Mouse (Mus musculus) kidney, adult 2 months (tissue): ENCODE results near the gene Zc3h12c. TPM values are rescaled to one million over a fixed set of nuclear protein-coding genes. Genes with fewer than 3 reads are reported as not detected.

ENCODE experiments used
- DNase-seq: peaks from one replicate; pipeline ENCODE4 v3.0.0; 2021
- H3K27ac ChIP-seq: fragments of 200-500 bp; 2 replicates; pipeline ENCODE4 v1.5.1; 2012; ENCODE audit warnings: low read depth, low read length, control low read depth, inconsistent platforms; ENCODE audit not compliant: insufficient read depth
- H3K27me3 ChIP-seq: fragments of 200-500 bp; replicated peaks from 2 replicates; pipeline ENCODE4 v1.6.1; 2012; ENCODE audit warnings: mild to moderate bottlenecking, moderate library complexity, low read length, inconsistent platforms; ENCODE audit not compliant: control insufficient read depth, insufficient read depth
- H3K36me3 ChIP-seq: fragments of 200-500 bp; 2 replicates; pipeline ENCODE4 v1.6.1; 2012; ENCODE audit warnings: mild to moderate bottlenecking, moderate library complexity, low read length, inconsistent platforms; ENCODE audit not compliant: control insufficient read depth, insufficient read depth
- H3K4me1 ChIP-seq: fragments of 200-500 bp; 2 replicates; pipeline ENCODE4 v1.6.1; 2011; ENCODE audit warnings: low read length; ENCODE audit not compliant: control insufficient read depth, insufficient read depth
- H3K4me3 ChIP-seq: fragments of 200-500 bp; 2 replicates; pipeline ENCODE4 v1.5.1; 2011; ENCODE audit warnings: mild to moderate bottlenecking, low read depth, low read length, control low read depth; ENCODE audit not compliant: insufficient read depth
- CTCF ChIP-seq: fragments of 200-500 bp; conservative IDR thresholded peaks from 2 replicates; pipeline ENCODE4 v1.5.1; 2011; ENCODE audit warnings: low read depth, mild to moderate bottlenecking, control low read depth, low read length, moderate library complexity, mixed read lengths; ENCODE audit not compliant: insufficient read depth, insufficient read length
- POLR2A ChIP-seq: fragments of 200-500 bp; IDR thresholded peaks from one replicate; pipeline ENCODE4 v1.6.1; 2011; ENCODE audit warnings: low read depth, low read length, control low read depth
- WGBS: fragments of 180-500 bp; shearing (Covaris S2); methylation state at CpG from one replicate; pipeline ENCODE4 v1.1.7; 2018; 5-methylcytosine and 5-hydroxymethylcytosine counted together
- polyA plus RNA-seq: library from polyadenylated mRNA; depleted of rRNA; stranded (reverse); fragments of >200 nt; gene quantifications from 2 replicates; pipeline ENCODE4 v1.2.3, GENCODE M21; 2012; rRNA removed

The Zc3h12c gene
- polyA plus RNA-seq = 6.0 and 6.3 TPM in 2 replicates

GRCm38 (mm10) chr9:52167863-52168685 is at the start of gene Zc3h12c:
Gene Zc3h12c, minus strand, starts transcription at chr9:52168572.
- no peaks in the 10 kb centered on the region for H3K27me3 ChIP-seq
- peak within 1 kb of the TSS; percentile 87 for H3K27ac ChIP-seq
- H3K36me3 ChIP-seq = no peaks in the 10 kb centered on the region
- peaks cover 9% of the 10 kb centered on the region for H3K4me1 ChIP-seq
- peak within 1 kb of the TSS; percentile 94 for H3K4me3 ChIP-seq
- peak; percentile 79 for DNase-seq
- TF ChIP-seq CTCF = no peak
- TF ChIP-seq POLR2A = no peak
- under 1% methylated on average over 100 of the region's 100 CpGs for WGBS

- WGBS = 28% methylated on average over 4 of the region's 4 CpGs
- no peak overlapping the region for H3K4me3 ChIP-seq
- no peaks in the 10 kb centered on the region for H3K36me3 ChIP-seq
- H3K4me1 ChIP-seq = no peaks in the 10 kb centered on the region
- DNase-seq = peak; percentile 76
- TF ChIP-seq POLR2A (no peak), CTCF (no peak)
- no peak overlapping the region for H3K27ac ChIP-seq
- no peaks in the 10 kb centered on the region for H3K27me3 ChIP-seq
Measured at GRCm38 (mm10) chr9:52217636-52218035, 49.3 kb upstream of the Zc3h12c start.

- H3K27me3 ChIP-seq = no peaks in the 10 kb centered on the region
- H3K4me3 ChIP-seq = no peak overlapping the region
- WGBS = 85% methylated on average over 3 of the region's 3 CpGs
- no peaks in the 10 kb centered on the region for H3K36me3 ChIP-seq
- H3K27ac ChIP-seq = no peak overlapping the region
- no peak for TF ChIP-seq POLR2A
- TF ChIP-seq CTCF = no peak
- DNase-seq = no peak
- H3K4me1 ChIP-seq = no peaks in the 10 kb centered on the region
Measured at GRCm38 (mm10) chr9:52215291-52215690, 46.9 kb upstream of the Zc3h12c start.

- no peaks in the 10 kb centered on the region for H3K36me3 ChIP-seq
- no peaks in the 10 kb centered on the region for H3K27me3 ChIP-seq
- no peaks in the 10 kb centered on the region for H3K4me1 ChIP-seq
- H3K4me3 ChIP-seq = no peak overlapping the region
- TF ChIP-seq POLR2A = no peak
- TF ChIP-seq CTCF = no peak
- no peak overlapping the region for H3K27ac ChIP-seq
- no peak for DNase-seq
- whole genome bisulfite sequencing = 86% methylated on average over 6 of the region's 6 CpGs
Measured at GRCm38 (mm10) chr9:52212416-52212815, 44.0 kb upstream of the Zc3h12c start.

- no peaks in the 10 kb centered on the region for H3K36me3 ChIP-seq
- TF ChIP-seq POLR2A (no peak), CTCF (no peak)
- WGBS = 67% methylated on average over 3 of the region's 3 CpGs
- no peak overlapping the region for H3K4me3 ChIP-seq
- DNase-seq = no peak
- no peaks in the 10 kb centered on the region for H3K4me1 ChIP-seq
- H3K27me3 ChIP-seq = no peaks in the 10 kb centered on the region
- H3K27ac ChIP-seq = no peak overlapping the region
Measured at GRCm38 (mm10) chr9:52208510-52209030, 40.2 kb upstream of the Zc3h12c start.

GRCm38 (mm10) chr9:52203189-52203588 is 34.8 kb upstream of the Zc3h12c start:
- no peaks in the 10 kb centered on the region for H3K36me3 ChIP-seq
- 80% methylated on average over 4 of the region's 4 CpGs for WGBS
- TF ChIP-seq CTCF (no peak), POLR2A (no peak)
- H3K27ac ChIP-seq = no peak overlapping the region
- H3K27me3 ChIP-seq = no peaks in the 10 kb centered on the region
- no peak for DNase-seq
- no peaks in the 10 kb centered on the region for H3K4me1 ChIP-seq
- no peak overlapping the region for H3K4me3 ChIP-seq

- 69% methylated on average over 4 of the region's 4 CpGs for WGBS
- Histone ChIP-seq H3K36me3 (no peaks in the 10 kb centered on the region), H3K27me3 (no peaks in the 10 kb centered on the region), H3K4me1 (no peaks in the 10 kb centered on the region), H3K27ac (no peak overlapping the region), H3K4me3 (no peak overlapping the region)
- peak; percentile 13 for DNase-seq
- TF ChIP-seq POLR2A (no peak), CTCF (no peak)
Measured at GRCm38 (mm10) chr9:52200271-52200670, 31.9 kb upstream of the Zc3h12c start.
